Mouse (Mus musculus) olfactory bulb, adult 2 months (tissue): ENCODE data around the gene 4931428L18Rik.

Experiments used
- CTCF ChIP-seq: fragments of 200-500 bp; IDR thresholded peaks from 2 replicates; pipeline ENCODE4 v1.5.1; 2012; ENCODE audit warnings: low read depth, mild to moderate bottlenecking, low read length, moderate library complexity; ENCODE audit not compliant: insufficient read depth
- POLR2A ChIP-seq: fragments of 200-500 bp; IDR thresholded peaks from 2 replicates; pipeline ENCODE4 v1.6.1; 2012; ENCODE audit warnings: mild to moderate bottlenecking, low read depth, low read length, moderate library complexity; ENCODE audit not compliant: insufficient read depth

DNA sequence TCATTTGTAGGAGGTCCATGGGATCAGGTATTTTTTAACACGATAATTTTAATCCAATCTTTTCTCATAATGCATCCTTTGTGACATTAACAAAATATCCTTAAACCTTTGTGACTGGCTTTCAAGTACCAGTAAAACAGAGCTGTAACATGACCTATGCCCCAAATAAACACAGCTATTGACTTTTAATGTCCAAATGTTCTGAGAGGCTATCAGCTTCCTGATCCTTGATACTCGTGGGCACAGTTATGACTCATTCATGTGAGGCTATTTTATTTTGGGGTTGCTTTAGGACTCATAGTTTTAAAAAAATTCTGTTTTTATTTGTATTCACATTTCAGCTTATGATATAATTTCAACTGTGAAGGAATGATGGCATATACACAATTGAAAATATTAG lies 207.2 kb downstream of the 4931428L18Rik start:
- TF ChIP-seq CTCF = no peak
- TF ChIP-seq POLR2A = no peak
